Mouse (Mus musculus): ENCODE results near the gene Lrrc4b. TPM values are rescaled to one million over a fixed set of nuclear protein-coding genes. Genes with fewer than 3 reads are reported as not detected.

Gene Lrrc4b
- polyA plus RNA-seq, 1 experiment from 2014 or later: 0.25 TPM

DNA sequence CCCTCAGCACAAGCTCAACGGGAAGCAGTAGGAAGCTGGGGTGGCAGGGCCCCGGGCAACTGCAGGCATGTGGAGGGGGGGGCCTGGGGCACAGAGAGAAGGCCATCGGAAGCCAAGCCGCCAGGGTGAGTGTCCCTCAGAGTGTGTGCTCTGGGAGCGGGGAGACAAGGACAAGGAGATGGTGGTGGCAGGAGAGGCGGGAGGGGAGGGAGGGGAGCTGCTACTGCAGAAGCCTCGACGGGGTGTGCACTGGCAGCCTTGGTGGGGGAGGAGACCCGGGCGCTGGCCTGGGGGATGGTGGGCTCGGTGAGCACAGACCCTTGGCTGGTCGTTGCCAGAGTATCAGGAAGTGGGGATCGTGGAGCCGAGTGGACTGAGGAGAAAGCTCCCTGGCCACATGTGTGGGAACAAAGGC lies 13.6 kb downstream of the Lrrc4b start:
- H3K9ac ChIP-seq (replicated peaks; ENCODE audit: low read length): peak overlapping the region; percentile 54; the same call in 1 of the 2 replicates

DNA sequence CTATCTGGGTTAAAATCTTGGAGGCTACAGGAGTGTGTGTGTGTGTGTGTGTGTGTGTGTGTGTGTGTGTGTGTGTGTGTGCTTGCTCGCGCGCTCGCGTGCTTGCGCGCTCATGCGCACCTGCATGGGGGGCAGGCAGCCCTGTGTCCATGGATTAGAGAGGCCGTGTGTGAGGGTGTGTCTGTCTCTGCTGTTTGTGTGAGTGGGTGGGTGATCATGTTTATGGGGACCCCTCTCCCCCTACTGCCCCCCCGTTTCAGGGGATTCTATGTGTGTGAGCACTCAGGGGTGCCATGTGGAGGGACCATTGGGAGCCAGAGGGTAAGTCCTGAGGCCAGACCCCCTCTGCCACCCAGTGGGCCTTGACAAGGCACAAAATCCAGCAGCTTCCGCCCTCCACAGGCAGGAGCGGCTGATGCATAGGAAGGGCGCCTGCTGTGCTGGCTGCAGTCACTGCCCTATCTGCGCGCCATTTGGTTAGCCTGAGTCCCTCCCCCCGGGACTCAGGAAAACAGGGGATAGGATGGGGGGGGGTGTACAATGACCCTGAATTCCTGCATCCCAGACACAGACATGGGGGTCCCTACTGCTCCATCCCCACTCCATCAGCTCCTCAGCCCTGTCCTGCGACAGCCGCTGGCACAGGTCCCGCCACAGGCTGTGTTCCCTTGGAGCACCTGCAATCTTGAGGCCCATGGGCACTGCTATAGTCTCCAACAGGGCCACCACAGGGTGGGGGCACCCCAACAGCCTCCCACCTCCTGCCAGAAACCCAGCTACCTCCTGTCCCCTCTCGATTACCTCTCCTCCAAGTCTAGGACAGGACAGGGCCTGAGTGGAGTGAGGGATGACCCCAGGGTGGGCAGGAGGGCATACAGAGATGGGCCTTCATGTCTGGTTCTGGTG lies 14.7 kb downstream of the Lrrc4b start:
- peak overlapping the region; percentile 26; the same call in 1 of the 2 replicates for H3K4me3 ChIP-seq (ENCODE audit: low read length)
- peak overlapping the region; percentile 48; the same call in 1 of the 2 replicates for H3K4me2 ChIP-seq (replicated peaks; ENCODE audit: low read depth, low read length)
- peaks cover 75% of the 10 kb centered on the region for H3K27me3 ChIP-seq (ENCODE audit: insufficient read depth, low read length)
- no peaks in the 10 kb centered on the region for H3K9me3 ChIP-seq (ENCODE audit: low read length)
- no peak overlapping the region for H3K27ac ChIP-seq (ENCODE audit: low read length)
- peaks cover 14% of the 10 kb centered on the region for H3K4me1 ChIP-seq (ENCODE audit: insufficient read depth, low read length)
- H3K36me3 ChIP-seq (ENCODE audit: insufficient read depth, low read length): no peaks in the 10 kb centered on the region
- 7% methylated on average over 20 of the region's 20 CpGs for WGBS
- 0 out of 2 replicates have a peak overlapping the region, but pooled peaks have one; percentile 16 for H3K9ac ChIP-seq (replicated peaks; ENCODE audit: low read length)
- peak; percentile 40; the same call in 1 of the 2 replicates for ATAC-seq (ENCODE audit: low FRiP score, low TSS enrichment)

More for the DNA sequence above, 13.6 kb downstream of the Lrrc4b start:
- no peak overlapping the region for H3K27ac ChIP-seq (ENCODE audit: low read length)
- peaks cover 75% of the 10 kb centered on the region for H3K27me3 ChIP-seq (ENCODE audit: insufficient read depth, low read length)
- H3K36me3 ChIP-seq (ENCODE audit: insufficient read depth, low read length): no peaks in the 10 kb centered on the region
- no peaks in the 10 kb centered on the region for H3K9me3 ChIP-seq (ENCODE audit: low read length)
- peak overlapping the region; percentile 26 for H3K4me3 ChIP-seq (ENCODE audit: low read length)
- 2% methylated on average over 13 of the region's 14 CpGs for WGBS
- H3K4me1 ChIP-seq (ENCODE audit: insufficient read depth, low read length): peaks cover 14% of the 10 kb centered on the region
- H3K4me2 ChIP-seq (replicated peaks; ENCODE audit: low read depth, low read length): peak overlapping the region; percentile 48
- no peak for ATAC-seq (ENCODE audit: low FRiP score, low TSS enrichment)

DNA sequence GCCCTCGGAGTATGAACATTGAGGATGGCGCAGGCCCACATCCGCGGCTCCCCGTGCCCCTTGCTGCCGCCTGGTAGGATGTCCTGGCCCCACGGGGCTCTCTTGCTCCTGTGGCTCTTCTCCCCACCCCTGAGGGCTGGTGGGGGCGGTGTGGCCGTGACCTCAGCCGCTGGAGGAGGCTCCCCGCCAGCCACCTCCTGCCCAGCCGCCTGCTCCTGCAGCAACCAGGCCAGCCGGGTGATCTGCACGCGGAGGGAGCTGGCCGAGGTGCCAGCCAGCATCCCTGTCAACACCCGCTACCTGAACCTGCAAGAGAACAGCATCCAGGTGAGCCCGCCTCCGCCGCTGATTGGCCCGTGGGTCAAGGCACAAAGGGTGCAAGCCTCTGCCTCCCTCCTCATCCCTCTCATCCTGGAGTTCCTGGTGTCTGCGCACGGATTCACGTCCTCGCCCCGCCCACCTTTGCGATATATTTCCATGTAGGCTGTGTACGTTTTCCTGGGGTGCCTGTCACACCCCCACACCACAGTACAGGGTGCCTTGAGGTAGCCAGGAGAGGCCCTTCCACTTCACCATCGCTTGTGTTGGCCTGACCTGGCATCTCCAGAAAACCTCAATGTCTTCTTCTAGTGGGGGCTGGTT lies 16.2 kb downstream of the Lrrc4b start:
- ATAC-seq (ENCODE audit: low FRiP score, low TSS enrichment): no peak
- 6% methylated on average over 29 of the region's 29 CpGs for WGBS
- Histone ChIP-seq H3K4me3 (ENCODE audit: low read length) (no peak overlapping the region), H3K36me3 (ENCODE audit: insufficient read depth, low read length) (no peaks in the 10 kb centered on the region), H3K4me2 (replicated peaks; ENCODE audit: low read depth, low read length) (no peak overlapping the region), H3K27me3 (ENCODE audit: insufficient read depth, low read length) (peaks cover 66% of the 10 kb centered on the region), H3K27ac (ENCODE audit: low read length) (no peak overlapping the region), H3K9me3 (ENCODE audit: low read length) (no peaks in the 10 kb centered on the region), H3K4me1 (ENCODE audit: insufficient read depth, low read length) (peaks cover 14% of the 10 kb centered on the region), H3K9ac (replicated peaks; ENCODE audit: low read length) (no peak overlapping the region)

DNA sequence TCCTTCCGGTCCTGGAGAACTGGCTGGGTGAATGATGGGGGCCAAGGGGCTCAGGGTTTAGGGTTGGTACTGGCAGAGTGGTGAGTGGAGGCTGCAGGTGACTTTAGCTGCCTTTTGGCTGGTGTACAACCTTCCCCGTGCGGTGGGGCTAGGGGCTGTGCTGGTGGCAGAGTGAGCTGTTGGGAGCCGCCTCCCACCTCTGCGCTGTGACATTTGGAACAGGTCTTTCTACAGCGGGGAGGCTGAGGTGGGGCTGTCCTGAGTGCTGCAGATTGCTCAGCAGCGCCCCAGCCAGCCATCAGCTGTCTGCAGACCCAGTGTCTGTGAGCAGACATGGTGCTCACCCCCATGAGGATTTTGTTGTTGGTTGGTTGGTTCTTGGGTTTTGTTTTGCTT lies 16.7 kb downstream of the Lrrc4b start:
- peaks cover 61% of the 10 kb centered on the region for H3K27me3 ChIP-seq (ENCODE audit: insufficient read depth, low read length)
- H3K9me3 ChIP-seq (ENCODE audit: low read length): no peaks in the 10 kb centered on the region
- H3K4me3 ChIP-seq (ENCODE audit: low read length): no peak overlapping the region
- no peak for ATAC-seq (ENCODE audit: low FRiP score, low TSS enrichment)
- no peaks in the 10 kb centered on the region for H3K36me3 ChIP-seq (ENCODE audit: insufficient read depth, low read length)
- no peak overlapping the region for H3K4me2 ChIP-seq (replicated peaks; ENCODE audit: low read depth, low read length)
- no peak overlapping the region for H3K27ac ChIP-seq (ENCODE audit: low read length)
- 9% methylated on average over 7 of the region's 7 CpGs for WGBS
- H3K4me1 ChIP-seq (ENCODE audit: insufficient read depth, low read length): peaks cover 14% of the 10 kb centered on the region
- no peak overlapping the region for H3K9ac ChIP-seq (replicated peaks; ENCODE audit: low read length)

DNA sequence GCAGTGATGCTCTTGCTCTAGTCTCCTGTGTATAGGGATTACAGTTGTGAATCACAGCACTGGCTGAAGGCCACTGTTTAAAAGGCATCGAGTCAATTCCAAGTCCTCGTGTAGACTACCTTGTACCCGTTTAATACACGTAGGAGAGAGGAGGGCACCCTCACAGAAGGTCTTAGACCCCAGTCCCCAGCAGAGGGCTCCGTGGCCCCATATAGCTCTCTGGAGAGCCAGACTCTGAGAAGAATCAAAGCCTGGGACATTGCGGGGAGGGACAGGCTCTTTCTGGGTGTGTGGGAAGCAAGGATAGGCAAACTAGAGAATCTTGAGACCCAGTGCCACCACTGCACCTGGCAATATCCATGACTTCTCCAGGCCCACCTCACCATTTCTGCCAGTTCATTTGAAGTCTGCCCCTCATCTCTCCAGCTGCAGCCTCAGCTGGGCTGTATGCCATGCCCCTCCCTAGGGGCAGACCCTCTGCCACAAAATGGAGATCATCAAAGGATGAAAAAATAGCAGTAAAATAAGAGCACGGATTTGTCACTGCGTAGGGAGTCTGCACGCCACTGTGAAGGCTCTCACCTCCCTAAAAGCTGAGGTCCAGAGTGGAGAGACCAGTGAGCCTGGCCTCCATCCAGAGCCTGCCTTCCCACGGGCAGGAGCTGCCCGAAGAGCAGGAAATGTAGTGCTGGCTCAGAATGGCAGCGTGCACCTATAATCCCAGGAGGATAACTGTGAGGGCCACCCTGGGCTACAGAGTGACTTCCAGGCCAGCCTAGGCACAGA lies 17.4 kb downstream of the Lrrc4b start:
- WGBS: 42% methylated on average over 12 of the region's 12 CpGs
- H3K27me3 ChIP-seq (ENCODE audit: insufficient read depth, low read length): peaks cover 53% of the 10 kb centered on the region
- no peaks in the 10 kb centered on the region for H3K9me3 ChIP-seq (ENCODE audit: low read length)
- H3K4me1 ChIP-seq (ENCODE audit: insufficient read depth, low read length): peaks cover 14% of the 10 kb centered on the region
- ATAC-seq (ENCODE audit: low FRiP score, low TSS enrichment): no peak
- no peak overlapping the region for H3K27ac ChIP-seq (ENCODE audit: low read length)
- H3K4me2 ChIP-seq (replicated peaks; ENCODE audit: low read depth, low read length): no peak overlapping the region
- H3K4me3 ChIP-seq (ENCODE audit: low read length): no peak overlapping the region
- H3K9ac ChIP-seq (replicated peaks; ENCODE audit: low read length): no peak overlapping the region
- H3K36me3 ChIP-seq (ENCODE audit: insufficient read depth, low read length): no peaks in the 10 kb centered on the region

DNA sequence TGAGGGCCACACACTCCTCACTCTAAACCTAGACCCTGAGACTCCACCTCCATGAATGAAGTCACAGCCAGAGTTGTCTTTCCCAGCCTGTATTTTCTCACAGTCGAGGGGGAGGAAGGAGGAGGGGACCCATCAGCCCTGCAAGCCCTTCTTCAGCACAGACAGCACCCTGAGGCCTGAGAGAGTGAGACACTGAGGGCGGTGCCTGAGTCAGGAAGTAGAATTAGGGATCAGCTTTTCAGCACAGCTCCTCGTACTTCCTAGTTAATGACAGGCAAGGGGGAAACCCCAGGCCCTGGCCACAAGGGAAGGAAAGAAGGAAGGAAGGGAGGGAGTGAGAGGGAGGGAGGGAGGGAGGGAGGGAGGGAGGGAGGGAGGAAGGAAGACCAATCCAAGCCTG lies 24.4 kb downstream of the Lrrc4b start:
- ATAC-seq (ENCODE audit: low FRiP score, low TSS enrichment): no peak
- Histone ChIP-seq H3K9ac (replicated peaks; ENCODE audit: low read length) (no peak overlapping the region), H3K4me1 (ENCODE audit: insufficient read depth, low read length) (no peaks in the 10 kb centered on the region), H3K36me3 (ENCODE audit: insufficient read depth, low read length) (no peaks in the 10 kb centered on the region), H3K27me3 (ENCODE audit: insufficient read depth, low read length) (no peaks in the 10 kb centered on the region), H3K9me3 (ENCODE audit: low read length) (peaks cover under 1% of the 10 kb centered on the region; the same call in 1 of the 2 replicates), H3K4me3 (ENCODE audit: low read length) (no peak overlapping the region), H3K27ac (ENCODE audit: low read length) (no peak overlapping the region), H3K4me2 (replicated peaks; ENCODE audit: low read depth, low read length) (no peak overlapping the region)
- 8% methylated on average over 3 of the region's 3 CpGs for WGBS

DNA sequence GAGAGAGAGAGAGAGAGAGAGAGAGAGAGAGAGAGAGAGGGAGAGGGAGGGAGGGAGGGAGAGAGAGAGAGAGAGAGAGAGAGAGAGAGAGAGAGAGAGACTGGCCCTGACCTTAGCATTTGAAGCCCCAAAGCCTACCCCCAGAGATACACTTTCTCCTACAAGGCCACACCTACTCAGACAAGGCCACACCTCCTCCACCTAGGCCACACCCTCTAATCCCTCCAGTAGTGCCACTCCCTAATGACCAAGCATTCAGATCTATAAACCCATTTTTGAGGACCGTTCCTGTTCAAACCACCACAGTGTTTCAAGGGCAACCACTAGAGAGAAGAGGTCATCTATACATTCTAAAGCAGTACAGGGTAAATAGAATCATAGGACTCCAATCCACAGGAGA lies 27.5 kb downstream of the Lrrc4b start:
- Histone ChIP-seq H3K4me3 (ENCODE audit: low read length) (no peak overlapping the region), H3K36me3 (ENCODE audit: insufficient read depth, low read length) (no peaks in the 10 kb centered on the region), H3K4me2 (replicated peaks; ENCODE audit: low read depth, low read length) (no peak overlapping the region), H3K9me3 (ENCODE audit: low read length) (peaks cover 6% of the 10 kb centered on the region; the same call in 1 of the 2 replicates), H3K9ac (replicated peaks; ENCODE audit: low read length) (no peak overlapping the region), H3K27me3 (ENCODE audit: insufficient read depth, low read length) (peaks cover 19% of the 10 kb centered on the region), H3K27ac (ENCODE audit: low read length) (no peak overlapping the region), H3K4me1 (ENCODE audit: insufficient read depth, low read length) (no peaks in the 10 kb centered on the region)
- no peak for ATAC-seq (ENCODE audit: low FRiP score, low TSS enrichment)
- 83% methylated on average over 1 of the region's 1 CpGs for WGBS

DNA sequence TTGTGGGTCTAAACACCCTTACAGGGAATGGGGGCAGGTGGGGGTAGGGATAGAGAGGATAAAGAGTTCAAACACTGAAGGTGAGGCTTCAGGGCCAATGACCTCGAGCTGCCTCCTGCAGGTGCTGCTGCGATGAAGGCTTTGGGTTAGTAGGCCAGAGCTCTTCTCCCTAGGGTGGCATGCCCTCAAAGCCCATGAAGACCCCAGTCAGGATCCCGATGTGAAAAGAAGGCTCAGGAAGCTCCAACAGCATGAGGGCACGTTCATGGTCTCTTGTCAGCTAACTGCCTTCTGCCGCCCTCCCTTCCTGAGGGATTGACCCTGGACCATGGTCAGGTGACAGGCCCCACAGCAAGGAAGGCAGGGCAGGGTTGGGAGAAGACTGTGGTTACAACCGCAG lies 31.2 kb downstream of the Lrrc4b start:
- no peak for ATAC-seq (ENCODE audit: low FRiP score, low TSS enrichment)
- Histone ChIP-seq H3K9ac (replicated peaks; ENCODE audit: low read length) (no peak overlapping the region), H3K4me3 (ENCODE audit: low read length) (no peak overlapping the region), H3K4me1 (ENCODE audit: insufficient read depth, low read length) (0 out of 2 replicates have a peak, but pooled peaks cover 4% of the 10 kb centered on the region), H3K27me3 (ENCODE audit: insufficient read depth, low read length) (peaks cover 53% of the 10 kb centered on the region), H3K36me3 (ENCODE audit: insufficient read depth, low read length) (no peaks in the 10 kb centered on the region), H3K27ac (ENCODE audit: low read length) (no peak overlapping the region), H3K9me3 (ENCODE audit: low read length) (peaks cover 6% of the 10 kb centered on the region; the same call in 1 of the 2 replicates), H3K4me2 (replicated peaks; ENCODE audit: low read depth, low read length) (no peak overlapping the region)
- WGBS: 65% methylated on average over 6 of the region's 6 CpGs

DNA sequence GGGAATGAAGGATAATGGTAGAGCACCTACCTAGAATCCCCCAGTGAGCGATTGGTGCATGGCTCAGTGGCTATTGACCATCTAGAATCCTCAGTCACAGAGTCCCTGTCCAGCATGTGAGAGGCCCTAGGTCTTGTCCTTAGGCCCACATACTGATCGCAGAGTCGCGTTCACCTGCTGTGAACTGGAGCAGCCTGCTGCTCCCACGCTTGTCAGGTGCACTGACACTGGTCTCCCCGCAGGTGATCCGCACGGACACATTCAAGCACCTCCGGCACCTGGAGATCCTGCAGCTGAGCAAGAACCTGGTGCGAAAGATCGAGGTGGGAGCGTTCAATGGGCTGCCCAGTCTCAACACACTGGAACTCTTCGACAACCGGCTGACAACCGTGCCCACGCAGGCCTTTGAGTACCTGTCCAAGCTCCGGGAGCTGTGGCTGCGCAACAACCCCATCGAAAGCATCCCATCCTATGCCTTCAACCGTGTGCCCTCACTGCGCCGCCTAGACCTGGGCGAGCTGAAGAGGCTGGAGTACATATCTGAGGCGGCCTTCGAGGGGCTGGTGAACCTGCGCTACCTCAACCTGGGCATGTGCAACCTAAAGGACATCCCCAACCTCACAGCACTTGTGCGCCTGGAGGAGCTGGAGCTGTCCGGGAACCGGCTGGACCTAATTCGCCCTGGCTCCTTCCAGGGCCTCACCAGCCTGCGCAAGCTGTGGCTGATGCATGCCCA lies 32.1 kb downstream of the Lrrc4b start:
- no peaks in the 10 kb centered on the region for H3K36me3 ChIP-seq (ENCODE audit: insufficient read depth, low read length)
- WGBS: 75% methylated on average over 31 of the region's 31 CpGs
- H3K4me1 ChIP-seq (ENCODE audit: insufficient read depth, low read length): 0 out of 2 replicates have a peak, but pooled peaks cover 4% of the 10 kb centered on the region
- H3K27me3 ChIP-seq (ENCODE audit: insufficient read depth, low read length): peaks cover 55% of the 10 kb centered on the region
- no peak overlapping the region for H3K4me3 ChIP-seq (ENCODE audit: low read length)
- peaks cover 6% of the 10 kb centered on the region; the same call in 1 of the 2 replicates for H3K9me3 ChIP-seq (ENCODE audit: low read length)
- H3K4me2 ChIP-seq (replicated peaks; ENCODE audit: low read depth, low read length): no peak overlapping the region
- no peak overlapping the region for H3K9ac ChIP-seq (replicated peaks; ENCODE audit: low read length)
- no peak for ATAC-seq (ENCODE audit: low FRiP score, low TSS enrichment)
- H3K27ac ChIP-seq (ENCODE audit: low read length): no peak overlapping the region
